Mouse (Mus musculus) T-helper 17 cell (primary cell): ENCODE results near the gene Pml.

Source experiments
- in situ Hi-C, 2 experiments: fragments of 300-600 bp; cut with MboI, MseI; formaldehyde crosslinking; loops; 1 replicate in 1 of 2; 2 replicates in 1 of 2; pipeline ENCODE4 v1.15.1; 2025; ENCODE audit warnings: high pct_unique_total_duplicates in 2 of 2

Gene Pml

GRCm38 (mm10) chr9:58249592-58250192 lies at the start of gene Pml:
Pml (minus strand) TSS chr9:58249786.
- in situ Hi-C loops, result loop anchor here in 1 of 2 experiments (25.0 kb wide), 1 partner anchor 1238 kb away; the partner anchor contains the start of gene Arih1

- in situ Hi-C loops, result no loop called here
Measured at GRCm38 (mm10) chr9:58297961-58298477, 48.4 kb upstream of the Pml start.

- in situ Hi-C loops, result no loop called here
Measured at GRCm38 (mm10) chr9:58297065-58297464, 47.5 kb upstream of the Pml start.

GRCm38 (mm10) chr9:58295766-58296361 lies 46.3 kb upstream of the Pml start:
- in situ Hi-C loops, result no loop called here

- in situ Hi-C loops, result no loop called here
Measured at GRCm38 (mm10) chr9:58295345-58295744, 45.8 kb upstream of the Pml start.

GRCm38 (mm10) chr9:58294527-58294926 lies 44.9 kb upstream of the Pml start:
- in situ Hi-C loops, result no loop called here

- in situ Hi-C loops, result no loop called here
Measured at GRCm38 (mm10) chr9:58289901-58290300, 40.3 kb upstream of the Pml start.

- in situ Hi-C loops, result no loop called here
Measured at GRCm38 (mm10) chr9:58289090-58289489, 39.5 kb upstream of the Pml start.

GRCm38 (mm10) chr9:58283431-58283830 lies 33.8 kb upstream of the Pml start:
- in situ Hi-C loops, result loop anchor here (5.0 kb wide), 2 partner anchors 41 to 56 kb away; no protein-coding TSS in a partner anchor

- in situ Hi-C loops, result loop anchor here (5.0 kb wide), 2 partner anchors 39 to 54 kb away; no protein-coding TSS in a partner anchor
Measured at GRCm38 (mm10) chr9:58281597-58281996, 32.0 kb upstream of the Pml start.

GRCm38 (mm10) chr9:58280259-58281109 lies 30.9 kb upstream of the Pml start:
- in situ Hi-C loops, result loop anchor here (5.0 kb wide), 2 partner anchors 38 to 53 kb away; no protein-coding TSS in a partner anchor

- in situ Hi-C loops, result loop anchor here (5.0 to 10.0 kb wide), 3 partner anchors 37 to 515 kb away; partner anchors contain the start of gene Clk3 (in 1 of the 2)
Measured at GRCm38 (mm10) chr9:58279780-58280179, 30.2 kb upstream of the Pml start.

- in situ Hi-C loops, result loop anchor here in 1 of 2 experiments (10.0 kb wide), 1 partner anchor 514 kb away; the partner anchor contains the start of gene Clk3
Measured at GRCm38 (mm10) chr9:58278821-58279723, 29.5 kb upstream of the Pml start.

GRCm38 (mm10) chr9:58278313-58278712 lies 28.7 kb upstream of the Pml start:
- in situ Hi-C loops, result loop anchor here in 1 of 2 experiments (10.0 kb wide), 1 partner anchor 514 kb away; the partner anchor contains the start of gene Clk3

GRCm38 (mm10) chr9:58276346-58276745 lies 26.8 kb upstream of the Pml start:
- in situ Hi-C loops, result loop anchor here in 1 of 2 experiments (10.0 kb wide), 1 partner anchor 512 kb away; the partner anchor contains the start of gene Clk3

- in situ Hi-C loops, result loop anchor here in 1 of 2 experiments (10.0 kb wide), 1 partner anchor 511 kb away; the partner anchor contains the start of gene Clk3
Measured at GRCm38 (mm10) chr9:58275797-58276196, 26.2 kb upstream of the Pml start.

GRCm38 (mm10) chr9:58275115-58275774 lies 25.7 kb upstream of the Pml start:
- in situ Hi-C loops, result loop anchor here in 1 of 2 experiments (10.0 kb wide), 1 partner anchor 510 kb away; the partner anchor contains the start of gene Clk3

- in situ Hi-C loops, result loop anchor here (10.0 to 25.0 kb wide), 2 partner anchors 510 to 1213 kb away; partner anchors contain the start of genes Arih1 (in 1 of the 2) and Clk3 (in 1 of the 2)
Measured at GRCm38 (mm10) chr9:58274626-58275025, 25.0 kb upstream of the Pml start.

GRCm38 (mm10) chr9:58274101-58274604 lies 24.6 kb upstream of the Pml start:
- in situ Hi-C loops, result loop anchor here (10.0 to 25.0 kb wide), 2 partner anchors 509 to 1213 kb away; partner anchors contain the start of genes Arih1 (in 1 of the 2) and Clk3 (in 1 of the 2)
